Mouse (Mus musculus): ENCODE data around the gene Efcab2. TPM values are rescaled to one million over a fixed set of nuclear protein-coding genes. Genes with fewer than 3 reads are reported as not detected.

Efcab2 gene
- polyA plus RNA-seq (2021; fragmentation: Nextera tagmentation), result 6.5 and 7.1 TPM in 2 replicates
- long read RNA-seq, experiment 1, transcript Efcab2-201 (7 exons, 3,580 nt), result major isoform, 38 of 54 reads
- long read RNA-seq, experiment 1, partial matches to known transcripts, result 0 of 54 reads
- long read RNA-seq, experiment 1, other reads (novel, unspliced or antisense), result 14 of 54 reads
- long read RNA-seq, experiment 2, transcript Efcab2-201 (7 exons, 3,580 nt), result major isoform, 6 of 9 reads
- long read RNA-seq, experiment 2, partial matches to known transcripts, result 2 of 9 reads
- long read RNA-seq, experiment 2, other reads (novel, unspliced or antisense), result 1 of 9 reads

DNA sequence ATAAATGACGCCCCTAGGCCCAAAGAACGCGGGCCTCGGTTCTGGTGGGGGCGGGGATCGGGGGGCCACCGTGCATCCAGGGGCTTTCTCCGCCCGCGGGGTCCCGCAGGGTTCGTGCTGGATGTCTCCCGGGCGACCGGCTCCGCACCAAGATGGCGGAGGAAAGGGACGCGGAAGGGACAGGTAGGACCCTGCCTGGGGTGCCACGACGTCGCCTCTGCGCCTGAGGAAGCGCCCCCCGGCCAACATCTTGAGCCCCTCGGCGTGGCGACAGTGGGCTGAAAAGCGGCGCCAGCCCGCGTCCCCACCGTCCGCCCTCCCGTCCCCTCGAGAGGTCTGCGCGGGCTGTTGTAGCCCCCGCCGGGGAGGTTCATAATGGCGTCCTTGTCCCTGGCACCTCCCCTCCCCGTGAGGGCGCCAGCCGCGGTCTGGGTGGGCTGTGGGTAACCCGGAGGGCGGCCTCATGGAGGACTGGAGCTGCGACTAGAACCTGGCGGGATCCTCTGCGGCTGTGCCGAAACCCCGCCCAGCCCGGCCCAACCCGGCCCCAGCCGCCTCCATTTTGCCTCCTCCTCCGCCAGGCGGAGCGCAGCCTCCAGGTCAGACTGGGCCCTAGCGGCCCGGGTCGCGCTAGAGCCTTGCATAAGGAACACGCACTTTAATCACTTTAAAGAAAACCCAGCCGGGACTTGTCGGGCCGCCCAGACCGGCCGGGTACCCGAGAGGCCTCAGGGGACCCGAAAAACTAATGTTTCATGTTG is at the start of gene Efcab2:
TSS of gene Efcab2 (plus strand) at position 135 of the 761 bp plus-strand sequence.

DNA sequence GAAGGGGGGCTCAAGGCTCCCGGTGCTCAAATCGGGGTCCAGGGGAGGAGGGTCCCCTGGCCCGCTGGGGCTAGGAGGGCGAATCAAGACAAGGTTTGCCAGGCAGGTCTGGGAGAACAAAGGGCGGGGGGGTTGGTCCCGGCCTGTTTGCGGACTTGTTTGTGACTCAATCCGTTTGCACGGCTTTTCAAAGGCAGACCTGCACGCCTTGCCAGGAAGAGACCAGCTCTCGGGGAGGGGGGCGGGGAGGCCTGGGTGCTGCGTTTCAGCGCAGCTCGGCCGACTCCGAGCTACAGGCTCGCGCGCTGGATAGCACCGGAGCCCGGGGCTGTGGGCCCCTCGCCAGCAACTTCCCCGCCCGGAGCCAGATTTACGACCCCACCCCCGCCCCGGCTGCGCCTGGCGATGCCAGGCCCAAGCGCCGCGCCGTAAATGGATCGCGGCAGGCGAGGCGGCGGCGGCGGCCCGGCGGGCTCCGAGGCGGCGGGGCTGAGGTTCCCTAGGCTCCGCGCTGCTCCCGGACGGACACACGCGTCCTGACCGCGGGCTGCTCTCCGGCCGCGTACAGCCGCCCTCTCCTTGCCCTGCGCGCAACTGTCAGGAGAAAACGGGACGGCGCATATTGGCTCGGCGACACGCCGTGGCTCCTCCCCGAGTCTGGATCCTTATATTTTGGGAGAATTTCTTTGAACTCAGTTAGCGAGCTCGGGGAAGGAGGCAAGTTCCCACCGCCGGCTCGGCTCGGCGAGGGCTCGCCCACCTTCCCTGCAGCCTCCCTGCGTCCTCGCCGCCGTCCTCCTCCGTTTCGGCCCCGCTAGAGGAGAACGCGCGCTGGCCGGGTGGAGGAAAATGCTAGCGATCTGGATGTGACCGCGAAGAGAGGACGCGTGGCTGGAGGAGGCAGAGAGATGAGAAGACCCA is 122.8 kb downstream of the Efcab2 start, which contains the start of gene Kif26b:
TSS of gene Kif26b (plus strand) at position 695 of the 921 bp plus-strand sequence.

Other genes starting within 250 kb of the Efcab2 start
- 2.7 and 12.8 TPM in 2 replicates for gene Desi2, start 218.7 kb upstream of the Efcab2 start, polyA plus RNA-seq (2021; fragmentation: Nextera tagmentation)
- 257 and 279 TPM in 2 replicates for gene Cox20, start 87.0 kb upstream of the Efcab2 start, polyA plus RNA-seq (2021; fragmentation: Nextera tagmentation)
- gene Hnrnpu, start 68.3 kb upstream of the Efcab2 start, polyA plus RNA-seq (2021; fragmentation: Nextera tagmentation), result 29.1 and 102 TPM in 2 replicates
- 0.77 and 1.1 TPM in 2 replicates for gene Kif26b, start 123.0 kb downstream of the Efcab2 start, polyA plus RNA-seq (2021; fragmentation: Nextera tagmentation)

Data from left cerebral cortex, adult 6 months (tissue).